Mouse (Mus musculus) thymus, adult 2 months (tissue): ENCODE results near the gene Pspn.

Source experiments
- CTCF ChIP-seq: fragments of 200-500 bp; IDR thresholded peaks from 2 replicates; pipeline ENCODE4 v1.5.1; 2012; ENCODE audit warnings: mild to moderate bottlenecking, control low read depth, low read length, moderate library complexity, borderline replicate concordance; ENCODE audit not compliant: control insufficient read depth, poor library complexity, insufficient read depth; ENCODE audit errors: extremely low read depth
- POLR2A ChIP-seq: fragments of 200-500 bp; IDR thresholded peaks from 2 replicates; pipeline ENCODE4 v1.6.1; 2012; ENCODE audit warnings: mild to moderate bottlenecking, low read length, control low read depth, moderate library complexity; ENCODE audit not compliant: control insufficient read depth, poor library complexity, insufficient read depth; ENCODE audit errors: extremely low read depth

- no peak for TF ChIP-seq CTCF
- TF ChIP-seq POLR2A = no peak
Observed at GRCm38 (mm10) chr17:56962642-56963405, 37.0 kb downstream of the Pspn start.
